Mouse (Mus musculus): ENCODE measurements at regions not wholly inside any gene's neighbourhood (a gene's known extent, or its start where the extent isn't known, plus 50 kb on each side); places are given as distances from the start of the nearest gene placed in this dataset.

- Histone ChIP-seq H3K9ac (ENCODE audit: low read length) (no peak overlapping the region), H3K4me2 (ENCODE audit: low read depth, low read length) (no peak overlapping the region), H3K27me3 (ENCODE audit: control insufficient read depth, insufficient read depth, low read length) (no peaks in the 10 kb centered on the region), H3K9me3 (replicated peaks; ENCODE audit: control insufficient read depth, low read length) (peaks cover 3% of the 10 kb centered on the region; the same call in 1 of the 2 replicates), H3K4me1 (ENCODE audit: control insufficient read depth, insufficient read depth, low read length) (no peaks in the 10 kb centered on the region), H3K27ac (ENCODE audit: low read length) (no peak overlapping the region), H3K4me3 (ENCODE audit: low read length) (no peak overlapping the region), H3K36me3 (ENCODE audit: control insufficient read depth, insufficient read depth) (no peaks in the 10 kb centered on the region)
- WGBS, result 69% methylated on average over 3 of the region's 3 CpGs
- ATAC-seq (replicated peaks; ENCODE audit: extremely low read depth, insufficient read depth, low FRiP score), result no peak
Measured at GRCm38 (mm10) chr14:80083724-80084123, 99.8 kb downstream of the Olfm4 start.

GRCm38 (mm10) chr14:80097238-80097637, 113.4 kb downstream of the Olfm4 start:
- Histone ChIP-seq H3K27me3 (ENCODE audit: control insufficient read depth, insufficient read depth, low read length) (no peaks in the 10 kb centered on the region), H3K9ac (ENCODE audit: low read length) (no peak overlapping the region), H3K36me3 (ENCODE audit: control insufficient read depth, insufficient read depth) (no peaks in the 10 kb centered on the region), H3K4me3 (ENCODE audit: low read length) (no peak overlapping the region), H3K4me1 (ENCODE audit: control insufficient read depth, insufficient read depth, low read length) (no peaks in the 10 kb centered on the region), H3K4me2 (ENCODE audit: low read depth, low read length) (no peak overlapping the region), H3K27ac (ENCODE audit: low read length) (no peak overlapping the region), H3K9me3 (replicated peaks; ENCODE audit: control insufficient read depth, low read length) (no peaks in the 10 kb centered on the region)
- WGBS, result 48% methylated on average over 1 of the region's 1 CpGs
- ATAC-seq (replicated peaks; ENCODE audit: extremely low read depth, insufficient read depth, low FRiP score), result no peak

- no peak for ATAC-seq (replicated peaks; ENCODE audit: extremely low read depth, insufficient read depth, low FRiP score)
- WGBS, result 81% methylated on average over 6 of the region's 6 CpGs
- no peaks in the 10 kb centered on the region for H3K36me3 ChIP-seq (ENCODE audit: control insufficient read depth, insufficient read depth)
- H3K4me1 ChIP-seq (ENCODE audit: control insufficient read depth, insufficient read depth, low read length), result no peaks in the 10 kb centered on the region
- H3K4me2 ChIP-seq (ENCODE audit: low read depth, low read length), result no peak overlapping the region
- H3K27me3 ChIP-seq (ENCODE audit: control insufficient read depth, insufficient read depth, low read length), result no peaks in the 10 kb centered on the region
- H3K9ac ChIP-seq (ENCODE audit: low read length), result no peak overlapping the region
- no peaks in the 10 kb centered on the region for H3K9me3 ChIP-seq (replicated peaks; ENCODE audit: control insufficient read depth, low read length)
- H3K4me3 ChIP-seq (ENCODE audit: low read length), result no peak overlapping the region
- H3K27ac ChIP-seq (ENCODE audit: low read length), result no peak overlapping the region
Measured at GRCm38 (mm10) chr14:80113115-80113687, 129.3 kb downstream of the Olfm4 start.

GRCm38 (mm10) chr14:80114326-80114725, 130.4 kb downstream of the Olfm4 start:
- Histone ChIP-seq H3K9me3 (replicated peaks; ENCODE audit: control insufficient read depth, low read length) (no peaks in the 10 kb centered on the region), H3K4me1 (ENCODE audit: control insufficient read depth, insufficient read depth, low read length) (no peaks in the 10 kb centered on the region), H3K27ac (ENCODE audit: low read length) (no peak overlapping the region), H3K27me3 (ENCODE audit: control insufficient read depth, insufficient read depth, low read length) (no peaks in the 10 kb centered on the region), H3K36me3 (ENCODE audit: control insufficient read depth, insufficient read depth) (no peaks in the 10 kb centered on the region), H3K9ac (ENCODE audit: low read length) (no peak overlapping the region), H3K4me3 (ENCODE audit: low read length) (no peak overlapping the region), H3K4me2 (ENCODE audit: low read depth, low read length) (no peak overlapping the region)
- no peak for ATAC-seq (replicated peaks; ENCODE audit: extremely low read depth, insufficient read depth, low FRiP score)

- no peaks in the 10 kb centered on the region for H3K27me3 ChIP-seq (ENCODE audit: control insufficient read depth, insufficient read depth, low read length)
- H3K9me3 ChIP-seq (replicated peaks; ENCODE audit: control insufficient read depth, low read length), result no peaks in the 10 kb centered on the region; the same call in 1 of the 2 replicates
- WGBS, result 67% methylated on average over 4 of the region's 4 CpGs
- H3K4me1 ChIP-seq (ENCODE audit: control insufficient read depth, insufficient read depth, low read length), result no peaks in the 10 kb centered on the region
- no peaks in the 10 kb centered on the region for H3K36me3 ChIP-seq (ENCODE audit: control insufficient read depth, insufficient read depth)
- no peak overlapping the region for H3K4me3 ChIP-seq (ENCODE audit: low read length)
- H3K4me2 ChIP-seq (ENCODE audit: low read depth, low read length), result no peak overlapping the region
- no peak overlapping the region for H3K9ac ChIP-seq (ENCODE audit: low read length)
- no peak for ATAC-seq (replicated peaks; ENCODE audit: extremely low read depth, insufficient read depth, low FRiP score)
- no peak overlapping the region for H3K27ac ChIP-seq (ENCODE audit: low read length)
Measured at GRCm38 (mm10) chr14:80125156-80125555, 141.3 kb downstream of the Olfm4 start.

- H3K9me3 ChIP-seq (replicated peaks; ENCODE audit: control insufficient read depth, low read length), result no peaks in the 10 kb centered on the region
- H3K27me3 ChIP-seq (ENCODE audit: control insufficient read depth, insufficient read depth, low read length), result no peaks in the 10 kb centered on the region
- no peak for ATAC-seq (replicated peaks; ENCODE audit: extremely low read depth, insufficient read depth, low FRiP score)
- whole genome bisulfite sequencing, result 63% methylated on average over 2 of the region's 2 CpGs
- no peak overlapping the region for H3K27ac ChIP-seq (ENCODE audit: low read length)
- H3K4me1 ChIP-seq (ENCODE audit: control insufficient read depth, insufficient read depth, low read length), result no peaks in the 10 kb centered on the region
- no peak overlapping the region for H3K4me3 ChIP-seq (ENCODE audit: low read length)
- H3K4me2 ChIP-seq (ENCODE audit: low read depth, low read length), result no peak overlapping the region
- H3K9ac ChIP-seq (ENCODE audit: low read length), result no peak overlapping the region
- H3K36me3 ChIP-seq (ENCODE audit: control insufficient read depth, insufficient read depth), result no peaks in the 10 kb centered on the region
Measured at GRCm38 (mm10) chr14:80128181-80128580, 144.3 kb downstream of the Olfm4 start.

- no peak for ATAC-seq (replicated peaks; ENCODE audit: extremely low read depth, insufficient read depth, low FRiP score)
- no peaks in the 10 kb centered on the region for H3K4me1 ChIP-seq (ENCODE audit: control insufficient read depth, insufficient read depth, low read length)
- H3K9me3 ChIP-seq (replicated peaks; ENCODE audit: control insufficient read depth, low read length), result no peaks in the 10 kb centered on the region
- no peak overlapping the region for H3K9ac ChIP-seq (ENCODE audit: low read length)
- H3K4me2 ChIP-seq (ENCODE audit: low read depth, low read length), result no peak overlapping the region
- 73% methylated on average over 5 of the region's 5 CpGs for WGBS
- H3K27ac ChIP-seq (ENCODE audit: low read length), result no peak overlapping the region
- no peaks in the 10 kb centered on the region for H3K36me3 ChIP-seq (ENCODE audit: control insufficient read depth, insufficient read depth)
- H3K27me3 ChIP-seq (ENCODE audit: control insufficient read depth, insufficient read depth, low read length), result no peaks in the 10 kb centered on the region
- no peak overlapping the region for H3K4me3 ChIP-seq (ENCODE audit: low read length)
Measured at GRCm38 (mm10) chr14:80137541-80137940, 153.7 kb downstream of the Olfm4 start.

- 38% methylated on average over 6 of the region's 6 CpGs for WGBS
- no peak for ATAC-seq (replicated peaks; ENCODE audit: extremely low read depth, insufficient read depth, low FRiP score)
Measured at GRCm38 (mm10) chr14:80138991-80139791, 155.3 kb downstream of the Olfm4 start.

GRCm38 (mm10) chr14:80157002-80157401, 173.1 kb downstream of the Olfm4 start:
- no peaks in the 10 kb centered on the region for H3K36me3 ChIP-seq (ENCODE audit: control insufficient read depth, insufficient read depth)
- H3K4me1 ChIP-seq (ENCODE audit: control insufficient read depth, insufficient read depth, low read length), result no peaks in the 10 kb centered on the region
- WGBS, result 36% methylated on average over 6 of the region's 6 CpGs
- H3K27ac ChIP-seq (ENCODE audit: low read length), result no peak overlapping the region
- no peaks in the 10 kb centered on the region for H3K9me3 ChIP-seq (replicated peaks; ENCODE audit: control insufficient read depth, low read length)
- no peak overlapping the region for H3K9ac ChIP-seq (ENCODE audit: low read length)
- H3K27me3 ChIP-seq (ENCODE audit: control insufficient read depth, insufficient read depth, low read length), result no peaks in the 10 kb centered on the region
- H3K4me2 ChIP-seq (ENCODE audit: low read depth, low read length), result no peak overlapping the region
- H3K4me3 ChIP-seq (ENCODE audit: low read length), result no peak overlapping the region
- ATAC-seq (replicated peaks; ENCODE audit: extremely low read depth, insufficient read depth, low FRiP score), result no peak

More at GRCm38 (mm10) chr14:80138991-80139791, 155.3 kb downstream of the Olfm4 start:
- no peaks in the 10 kb centered on the region for H3K36me3 ChIP-seq (ENCODE audit: control insufficient read depth, insufficient read depth)
- no peak overlapping the region for H3K4me2 ChIP-seq (ENCODE audit: low read depth, low read length)
- no peak overlapping the region for H3K27ac ChIP-seq (ENCODE audit: low read length)
- H3K4me3 ChIP-seq (ENCODE audit: low read length), result no peak overlapping the region
- H3K4me1 ChIP-seq (ENCODE audit: control insufficient read depth, insufficient read depth, low read length), result no peaks in the 10 kb centered on the region
- H3K9ac ChIP-seq (ENCODE audit: low read length), result no peak overlapping the region
- no peaks in the 10 kb centered on the region for H3K9me3 ChIP-seq (replicated peaks; ENCODE audit: control insufficient read depth, low read length)
- no peaks in the 10 kb centered on the region for H3K27me3 ChIP-seq (ENCODE audit: control insufficient read depth, insufficient read depth, low read length)

Measured in heart, embryonic 16.5 days (tissue).